Mouse (Mus musculus) layer of hippocampus, postnatal 10 days (tissue): Measurements from ENCODE around the gene Uckl1. TPM values are rescaled to one million over a fixed set of nuclear protein-coding genes. Genes with fewer than 3 reads are reported as not detected.

Source experiments
- DNase-seq, 2 experiments: peaks; one replicate each; pipeline ENCODE4 v3.0.0; 2021; ENCODE audit warnings: low spot score in 2 of 2
- total RNA-seq, 2 experiments: library from RNA; stranded (reverse); gene quantifications; 2 replicates each; pipeline ENCODE4 v1.2.3; 2021

Uckl1 gene
- total RNA-seq, 2 experiments from 2014 or later: 40.4 to 44.3 TPM

- DNase-seq: no peak
Observed at GRCm38 (mm10) chr2:181590471-181590870, 5.8 kb upstream of the Uckl1 start.

- no peak for DNase-seq
Observed at GRCm38 (mm10) chr2:181589732-181590105, 5.0 kb upstream of the Uckl1 start.

- DNase-seq: no peak
Observed at GRCm38 (mm10) chr2:181589011-181589731, 4.5 kb upstream of the Uckl1 start.

- no peak for DNase-seq
Observed at GRCm38 (mm10) chr2:181588229-181588780, 3.6 kb upstream of the Uckl1 start.

GRCm38 (mm10) chr2:181587796-181588195, 3.1 kb upstream of the Uckl1 start:
- DNase-seq: no peak

- DNase-seq: no peak
Observed at GRCm38 (mm10) chr2:181586124-181586523, 1.4 kb upstream of the Uckl1 start.

- no peak for DNase-seq
Observed at GRCm38 (mm10) chr2:181585506-181585905, 814 bp upstream of the Uckl1 start.

- DNase-seq: peak in 1 of 2 experiments; percentile 5
Observed at GRCm38 (mm10) chr2:181583460-181584257, 1.0 kb downstream of the Uckl1 start.

- peak in 1 of 2 experiments; percentile 3 for DNase-seq
Observed at GRCm38 (mm10) chr2:181582939-181583338, 1.8 kb downstream of the Uckl1 start.

GRCm38 (mm10) chr2:181582358-181582757, 2.3 kb downstream of the Uckl1 start:
- peak in 1 of 2 experiments; percentile 12 for DNase-seq

- DNase-seq: peak; percentile 85 to 87
Observed at GRCm38 (mm10) chr2:181581402-181582120, 3.1 kb downstream of the Uckl1 start.

- DNase-seq: peak; percentile 76 to 82
Observed at GRCm38 (mm10) chr2:181581016-181581401, 3.7 kb downstream of the Uckl1 start.

- DNase-seq: peak in 1 of 2 experiments; percentile 8
Observed at GRCm38 (mm10) chr2:181580131-181580772, 4.4 kb downstream of the Uckl1 start.

- peak in 1 of 2 experiments; percentile 8 for DNase-seq
Observed at GRCm38 (mm10) chr2:181579681-181580080, 5.0 kb downstream of the Uckl1 start.

- no peak for DNase-seq
Observed at GRCm38 (mm10) chr2:181578790-181579618, 5.7 kb downstream of the Uckl1 start.

GRCm38 (mm10) chr2:181577981-181578581, 6.6 kb downstream of the Uckl1 start:
- DNase-seq: peak in 1 of 2 experiments; percentile 9

GRCm38 (mm10) chr2:181577126-181577525, 7.6 kb downstream of the Uckl1 start:
- DNase-seq: no peak

GRCm38 (mm10) chr2:181576613-181577012, 8.1 kb downstream of the Uckl1 start:
- DNase-seq: no peak

GRCm38 (mm10) chr2:181574921-181575545, 9.7 kb downstream of the Uckl1 start:
- no peak for DNase-seq
